Mouse (Mus musculus) CD4-positive naive resting alpha-beta T cell, adult 57 days (primary cell): Measurements from ENCODE around the gene Fgfrl1. TPM values are rescaled to one million over a fixed set of nuclear protein-coding genes. Genes with fewer than 3 reads are reported as not detected.

Experiments
- total RNA-seq: library from RNA; stranded (reverse); gene quantifications from one replicate; pipeline ENCODE4 v1.2.4, GENCODE M21; 2023

The Fgfrl1 gene
- 8.5 TPM for total RNA-seq

DNA sequence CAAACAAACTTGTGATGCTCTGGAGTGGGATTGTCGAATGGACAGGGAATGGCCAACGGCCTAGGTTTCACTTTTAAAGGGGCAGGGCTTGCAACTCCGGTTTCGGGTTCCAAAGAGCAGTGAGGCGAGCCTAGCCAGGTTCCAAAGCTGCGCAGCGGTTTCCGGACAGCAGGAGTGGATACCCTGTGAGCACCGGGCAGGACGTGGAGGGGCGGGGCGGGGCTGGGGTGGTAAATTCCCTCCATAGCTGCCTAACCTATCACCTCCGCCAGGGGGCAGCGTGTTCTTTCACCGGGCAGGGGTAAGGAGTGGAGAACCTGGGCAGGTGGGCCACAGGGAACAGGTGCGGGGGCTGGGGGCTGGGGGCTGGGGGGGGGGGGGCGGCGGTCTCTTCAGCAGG, at the start of gene Fgfrl1:
Fgfrl1 (plus strand) TSS at position 112 of the 400 bp plus-strand sequence.

DNA sequence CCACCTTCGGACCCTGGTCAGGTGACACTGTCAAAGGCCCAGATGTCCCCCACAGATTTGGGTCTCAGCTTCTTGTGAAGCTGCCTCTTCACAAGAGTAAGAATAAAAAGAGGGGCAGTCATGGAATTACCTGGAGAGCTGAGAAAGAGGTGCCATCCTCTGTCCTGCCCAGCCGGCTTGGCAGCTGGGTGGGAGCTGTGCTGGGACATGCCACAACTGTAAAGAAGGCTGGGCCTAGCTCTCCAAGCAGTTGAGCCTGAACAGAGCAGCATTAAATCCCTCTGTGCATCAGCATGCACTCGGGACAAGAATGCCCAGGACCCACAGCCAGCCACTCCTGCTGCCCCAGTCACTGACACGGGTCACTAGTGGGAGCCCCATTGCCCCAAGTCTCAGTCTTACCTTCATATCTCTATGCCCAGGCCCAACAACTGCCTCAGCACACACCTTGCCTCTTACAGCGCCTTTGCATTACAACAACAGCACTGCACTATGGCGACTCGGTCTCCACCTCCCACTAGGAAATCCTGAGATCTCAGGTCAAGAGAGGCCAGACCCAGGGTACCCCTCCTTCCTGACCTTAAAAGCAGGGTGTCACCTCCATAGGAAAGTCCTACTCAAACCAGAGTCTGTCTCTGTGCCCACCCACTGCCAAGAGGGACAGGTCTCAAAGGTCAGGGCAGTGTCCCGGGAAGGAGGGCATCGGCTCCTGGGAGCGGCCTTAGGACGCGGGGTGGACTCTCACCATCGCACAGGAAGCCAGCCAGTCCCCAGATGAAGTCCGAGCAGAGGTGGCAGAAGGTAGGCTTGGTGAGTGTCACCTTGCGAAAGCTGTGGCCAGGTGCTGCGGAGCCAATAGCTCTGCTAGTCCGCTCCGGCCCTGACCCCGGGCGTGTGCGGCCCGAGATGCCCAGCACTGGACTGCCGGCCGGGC, 32.2 kb upstream of the Fgfrl1 start, which contains the start of gene Idua:
Idua (plus strand) TSS at position 634 of the 934 bp plus-strand sequence.

DNA sequence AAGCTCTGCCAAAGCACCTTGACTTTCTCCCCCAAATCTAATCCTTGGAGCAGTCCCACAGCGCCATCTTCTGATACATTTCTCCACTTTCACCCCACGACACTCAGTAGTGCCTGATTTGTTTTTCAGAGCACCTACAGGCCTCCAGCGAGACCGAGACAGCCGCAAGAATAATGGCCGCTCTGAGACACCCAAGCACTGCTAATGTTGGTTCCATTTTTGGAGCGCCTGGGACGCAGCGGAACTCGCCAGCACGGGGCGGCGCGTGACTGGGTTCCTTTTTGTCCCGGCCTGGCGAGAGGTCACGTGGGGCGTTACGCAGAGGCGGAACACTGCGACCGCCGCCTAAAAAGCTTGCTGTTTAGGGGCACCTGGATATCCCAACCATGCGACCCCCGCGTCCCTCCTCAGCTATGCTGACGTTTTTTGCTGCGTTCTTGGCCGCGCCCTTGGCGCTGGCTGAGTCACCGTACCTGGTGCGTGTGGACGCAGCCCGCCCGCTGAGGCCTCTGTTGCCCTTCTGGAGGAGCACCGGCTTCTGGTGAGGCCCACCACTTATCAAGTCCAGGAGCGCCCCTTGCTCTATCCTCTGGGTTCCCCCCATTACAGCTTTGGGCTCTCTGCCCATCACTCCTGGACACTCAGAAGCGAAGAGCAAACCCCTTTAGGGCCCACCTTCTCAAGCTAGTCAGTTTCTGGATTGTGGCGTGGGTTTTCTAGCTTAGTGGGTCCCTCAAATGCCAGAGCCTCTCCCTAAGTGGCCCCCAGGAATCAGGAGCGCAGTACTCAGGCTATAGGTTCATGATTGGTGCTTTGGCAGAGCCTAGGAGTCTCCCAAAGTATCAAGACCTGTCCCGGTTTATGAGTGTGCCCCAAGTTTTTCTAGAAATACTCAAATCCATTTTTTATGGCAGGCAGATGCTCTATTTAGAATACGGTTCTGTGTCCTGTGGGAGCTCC, 22.9 kb upstream of the Fgfrl1 start, which contains the start of gene Dgkq:
Dgkq (minus strand) TSS at position 696 of the 960 bp plus-strand sequence.

DNA sequence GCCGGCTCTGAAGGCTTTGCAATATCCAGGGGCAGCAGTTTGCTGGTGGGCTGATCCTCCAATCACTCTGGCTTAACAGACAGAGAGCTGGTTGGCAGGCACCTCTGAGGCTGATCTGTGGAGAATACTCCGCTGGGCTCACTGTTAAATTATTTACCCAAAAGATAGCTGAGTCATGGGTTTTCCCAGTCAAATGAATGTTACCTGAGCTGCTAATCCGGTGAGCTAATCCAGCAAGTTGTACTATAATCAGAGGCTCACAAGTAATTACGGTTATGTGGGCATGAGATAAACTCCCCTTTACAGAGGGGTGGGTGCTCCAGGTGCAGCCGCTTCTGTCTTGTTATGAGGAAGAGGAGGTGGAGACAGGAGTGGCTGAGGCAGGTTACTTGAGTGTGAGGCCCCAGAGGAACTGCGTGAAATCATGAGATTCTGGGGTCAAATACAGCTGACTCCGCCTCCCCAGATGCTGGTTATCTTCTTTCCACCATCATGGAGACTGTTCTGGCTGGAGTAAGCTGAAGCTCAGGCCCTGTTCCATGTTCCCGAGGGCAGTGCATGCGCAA, 16.8 kb upstream of the Fgfrl1 start, which contains the start of gene Slc26a1:
Slc26a1 (minus strand) TSS at position 319 of the 566 bp plus-strand sequence.

Other genes with a start within 250 kb of the Fgfrl1 start
- not detected for gene Mfsd7a, start 243.5 kb upstream of the Fgfrl1 start, total RNA-seq
- 25.6 TPM for gene Pcgf3, start 231.2 kb upstream of the Fgfrl1 start, total RNA-seq
- gene Cplx1, start 142.4 kb upstream of the Fgfrl1 start, total RNA-seq, result 0.53 TPM
- 168 TPM for gene Gak, start 62.6 kb upstream of the Fgfrl1 start, total RNA-seq
- 22.2 TPM for gene Tmem175, start 62.6 kb upstream of the Fgfrl1 start, total RNA-seq
- 35.9 TPM for gene Idua, start 32.1 kb upstream of the Fgfrl1 start, total RNA-seq
- gene Dgkq, start 22.7 kb upstream of the Fgfrl1 start, total RNA-seq, result 24.0 TPM
- not detected for gene Slc26a1, start 16.8 kb upstream of the Fgfrl1 start, total RNA-seq
- not detected for gene Rnf212, start 82.6 kb downstream of the Fgfrl1 start, total RNA-seq
- gene Tmed11, start 103.0 kb downstream of the Fgfrl1 start, total RNA-seq, result not detected
- not detected for gene Vmn2r8, start 116.5 kb downstream of the Fgfrl1 start, total RNA-seq
- not detected for gene Vmn2r9, start 160.2 kb downstream of the Fgfrl1 start, total RNA-seq